Mouse (Mus musculus) liver, adult 2 months (tissue): Measurements from ENCODE around the gene Safb2. TPM values are rescaled to one million over a fixed set of nuclear protein-coding genes. Genes with fewer than 3 reads are reported as not detected.

Experiments
- DNase-seq: peaks from one replicate; pipeline ENCODE4 v3.0.0-alpha.2; 2011; ENCODE audit warnings: low read depth, low spot score; ENCODE audit errors: extremely low read depth
- H3K27ac ChIP-seq: fragments of 200-500 bp; replicated peaks from 2 replicates; pipeline ENCODE4 v1.5.1; 2012; ENCODE audit warnings: low read depth, mild to moderate bottlenecking, control low read depth, inconsistent platforms, low read length; ENCODE audit not compliant: insufficient read depth
- H3K27me3 ChIP-seq: fragments of 200-500 bp; 2 replicates; pipeline ENCODE4 v1.6.1; 2012; ENCODE audit warnings: mild to moderate bottlenecking, moderate library complexity, low read length, inconsistent platforms; ENCODE audit not compliant: control insufficient read depth, insufficient read depth
- H3K36me3 ChIP-seq: fragments of 200-500 bp; 2 replicates; pipeline ENCODE4 v1.6.1; 2012; ENCODE audit warnings: low read length, inconsistent platforms; ENCODE audit not compliant: control insufficient read depth, insufficient read depth
- H3K4me1 ChIP-seq: fragments of 200-500 bp; 2 replicates; pipeline ENCODE4 v1.6.1; 2011; ENCODE audit warnings: low read length; ENCODE audit not compliant: control insufficient read depth, insufficient read depth
- H3K4me3 ChIP-seq: fragments of 200-500 bp; 2 replicates; pipeline ENCODE4 v1.5.1; 2011; ENCODE audit warnings: low read depth, mild to moderate bottlenecking, control low read depth, low read length, moderate library complexity; ENCODE audit not compliant: insufficient read depth
- H3K79me2 ChIP-seq: fragments of 200-500 bp; 2 replicates; pipeline ENCODE4 v1.6.1; 2012; ENCODE audit warnings: inconsistent platforms, mild to moderate bottlenecking, low read length, moderate library complexity; ENCODE audit not compliant: control insufficient read depth, insufficient read depth
- H3K9ac ChIP-seq: fragments of 200-500 bp; 2 replicates; pipeline ENCODE4 v1.6.1; 2012; ENCODE audit warnings: low read depth, mild to moderate bottlenecking, control low read depth, inconsistent platforms, low read length
- CTCF ChIP-seq: fragments of 200-500 bp; IDR thresholded peaks from 2 replicates; pipeline ENCODE4 v1.5.1; 2011; ENCODE audit warnings: low read depth, low read length, control low read depth
- POLR2A ChIP-seq: fragments of 200-500 bp; IDR thresholded peaks from 2 replicates; pipeline ENCODE4 v1.6.1; 2011; ENCODE audit warnings: low read length, control low read depth; ENCODE audit not compliant: insufficient read depth; ENCODE audit errors: extremely low read depth
- WGBS: fragments of 180-500 bp; shearing (Covaris S2); methylation state at CpG from one replicate; pipeline ENCODE4 v1.1.7; 2018; 5-methylcytosine and 5-hydroxymethylcytosine counted together
- polyA plus RNA-seq: library from polyadenylated mRNA; depleted of rRNA; stranded (reverse); fragments of >200 nt; gene quantifications from 2 replicates; pipeline ENCODE4 v1.2.3, GENCODE M21; 2012
- total RNA-seq: library from RNA; depleted of rRNA; stranded (reverse); fragments of >200 nt; gene quantifications from 2 replicates; pipeline ENCODE4 v1.2.3, GENCODE M21; 2014

Safb2 gene
- total and polyA plus RNA-seq, 2 experiments, result 32.8 to 62.3 TPM

DNA sequence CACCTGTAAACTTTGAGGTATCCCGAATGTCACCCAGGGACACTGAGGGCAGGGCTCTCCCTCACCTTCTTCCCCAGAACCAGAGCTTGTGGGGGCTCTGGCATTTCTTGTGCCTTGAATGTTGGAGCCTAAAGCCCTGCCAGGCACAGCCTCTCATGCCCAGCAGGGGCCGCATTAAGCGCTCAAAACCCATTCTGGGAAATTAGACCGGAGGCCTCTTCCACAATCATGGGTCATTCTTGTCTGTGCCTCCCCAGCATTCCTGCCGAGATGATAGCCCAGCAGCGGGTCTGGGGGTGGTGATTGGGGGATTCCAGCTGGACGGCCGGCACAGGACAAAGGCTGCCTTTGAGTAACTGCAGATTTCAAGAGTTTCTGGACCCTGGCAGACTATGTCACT, 46.5 kb downstream of the Safb2 start:
- Histone ChIP-seq H3K4me3 (no peak overlapping the region), H3K27ac (no peak overlapping the region), H3K9ac (no peak overlapping the region), H3K79me2 (no peaks in the 10 kb centered on the region), H3K27me3 (no peaks in the 10 kb centered on the region; the same call in 1 of the 2 replicates), H3K36me3 (no peaks in the 10 kb centered on the region), H3K4me1 (no peaks in the 10 kb centered on the region)
- 60% methylated on average over 8 of the region's 8 CpGs for WGBS
- no peak for DNase-seq
- no peak for TF ChIP-seq POLR2A
- TF ChIP-seq CTCF, result no peak

GRCm38 (mm10) chr17:56536874-56537273, 47.5 kb downstream of the Safb2 start:
- 74% methylated on average over 3 of the region's 3 CpGs for WGBS
- no peak for TF ChIP-seq CTCF
- no peak for TF ChIP-seq POLR2A
- Histone ChIP-seq H3K4me1 (no peaks in the 10 kb centered on the region), H3K4me3 (no peak overlapping the region), H3K27me3 (no peaks in the 10 kb centered on the region; the same call in 1 of the 2 replicates), H3K27ac (no peak overlapping the region), H3K36me3 (no peaks in the 10 kb centered on the region), H3K79me2 (no peaks in the 10 kb centered on the region), H3K9ac (no peak overlapping the region)
- DNase-seq, result no peak

DNA sequence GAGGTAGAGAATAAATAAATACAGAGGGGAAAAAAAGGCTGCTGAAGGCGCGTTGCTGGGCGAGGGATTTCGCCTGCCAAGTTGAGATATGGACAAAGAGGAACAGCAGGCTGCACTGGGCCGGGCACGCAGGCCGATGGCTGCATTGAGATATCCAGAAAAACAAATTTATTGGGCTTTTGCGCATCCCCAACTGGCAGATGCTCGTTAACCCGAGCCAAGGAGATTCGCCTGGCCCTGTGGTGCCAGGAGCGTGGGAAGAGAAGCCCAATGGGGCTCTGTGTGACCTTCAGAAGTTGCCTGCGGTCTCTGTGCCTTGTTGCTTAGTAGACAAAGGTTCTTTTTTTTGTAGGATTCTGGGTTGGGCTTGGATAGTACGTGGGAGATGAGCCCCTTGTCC, 48.2 kb downstream of the Safb2 start:
- H3K4me3 ChIP-seq, result no peak overlapping the region
- no peaks in the 10 kb centered on the region for H3K4me1 ChIP-seq
- no peaks in the 10 kb centered on the region for H3K79me2 ChIP-seq
- DNase-seq, result no peak
- no peak overlapping the region for H3K27ac ChIP-seq
- TF ChIP-seq POLR2A, result no peak
- no peak for TF ChIP-seq CTCF
- no peaks in the 10 kb centered on the region for H3K36me3 ChIP-seq
- no peaks in the 10 kb centered on the region; the same call in 1 of the 2 replicates for H3K27me3 ChIP-seq
- WGBS, result 75% methylated on average over 14 of the region's 14 CpGs
- H3K9ac ChIP-seq, result no peak overlapping the region

- H3K79me2 ChIP-seq, result no peaks in the 10 kb centered on the region
- no peak overlapping the region for H3K27ac ChIP-seq
- DNase-seq, result no peak
- no peak overlapping the region for H3K9ac ChIP-seq
- H3K4me3 ChIP-seq, result no peak overlapping the region
- H3K4me1 ChIP-seq, result no peaks in the 10 kb centered on the region
- peaks cover 2% of the 10 kb centered on the region; the same call in 1 of the 2 replicates for H3K27me3 ChIP-seq
- H3K36me3 ChIP-seq, result no peaks in the 10 kb centered on the region
- TF ChIP-seq POLR2A, result no peak
- TF ChIP-seq CTCF, result no peak
- WGBS, result 44% methylated on average over 4 of the region's 4 CpGs
Measured at GRCm38 (mm10) chr17:56524943-56525342, 59.4 kb downstream of the Safb2 start.

- Histone ChIP-seq H3K79me2 (no peaks in the 10 kb centered on the region), H3K36me3 (no peaks in the 10 kb centered on the region), H3K27ac (no peak overlapping the region), H3K4me1 (no peaks in the 10 kb centered on the region), H3K4me3 (no peak overlapping the region), H3K9ac (no peak overlapping the region), H3K27me3 (peaks cover 2% of the 10 kb centered on the region; the same call in 1 of the 2 replicates)
- no peak for DNase-seq
- TF ChIP-seq POLR2A (no peak), CTCF (no peak)
- WGBS, result 65% methylated on average over 1 of the region's 1 CpGs
Measured at GRCm38 (mm10) chr17:56522744-56523143, 61.6 kb downstream of the Safb2 start.

DNA sequence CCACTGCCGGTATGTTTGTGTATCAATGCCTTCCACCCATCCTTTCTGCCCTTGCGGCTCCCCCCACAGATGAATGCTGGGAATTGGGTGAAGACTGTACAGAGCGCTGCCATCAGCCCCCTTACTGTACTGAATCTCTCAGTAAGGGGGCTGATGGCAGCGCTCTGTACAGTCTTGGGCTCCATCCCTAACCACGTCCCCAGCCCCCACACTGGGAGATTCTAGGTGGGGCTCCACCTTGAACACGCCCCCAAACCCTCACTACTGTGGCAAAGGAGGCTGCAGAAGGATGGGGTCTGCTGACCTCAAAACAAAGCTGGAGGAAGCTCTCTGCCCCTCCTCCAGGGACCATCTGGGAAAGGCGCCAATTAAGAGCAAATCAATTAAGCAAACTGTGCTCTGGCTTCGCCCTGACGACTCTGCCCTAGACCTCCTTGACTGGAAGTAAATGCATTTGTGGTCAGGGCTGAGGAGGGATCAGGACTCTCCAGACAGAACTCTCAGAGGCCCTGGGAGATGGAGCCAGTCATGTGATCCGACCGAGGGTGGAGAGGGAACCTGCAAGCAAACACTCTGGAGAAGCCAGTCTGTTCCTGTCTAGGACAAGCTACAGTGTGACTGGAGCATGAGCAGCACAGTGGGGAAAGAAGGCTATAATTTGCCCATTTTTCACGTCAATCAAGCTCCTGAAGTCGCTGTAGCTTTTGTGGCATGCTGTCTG, 68.5 kb downstream of the Safb2 start:
- H3K27me3 ChIP-seq, result peaks cover 15% of the 10 kb centered on the region
- no peak for TF ChIP-seq CTCF
- TF ChIP-seq POLR2A, result no peak
- DNase-seq, result peak; percentile 55
- peaks cover 2% of the 10 kb centered on the region; the same call in 1 of the 2 replicates for H3K4me1 ChIP-seq
- no peaks in the 10 kb centered on the region for H3K36me3 ChIP-seq
- no peak overlapping the region for H3K27ac ChIP-seq
- WGBS, result 10% methylated on average over 13 of the region's 13 CpGs
- no peak overlapping the region for H3K9ac ChIP-seq
- no peaks in the 10 kb centered on the region for H3K79me2 ChIP-seq
- H3K4me3 ChIP-seq, result no peak overlapping the region
